Mouse (Mus musculus): ENCODE measurements around the gene Gm28729. TPM values are rescaled to one million over a fixed set of nuclear protein-coding genes. Genes with fewer than 3 reads are reported as not detected.

Gene Gm28729
- total RNA-seq, 2 experiments from 2014 or later: 0.89 to 1.3 TPM

- DNase-seq: no peak
Observed at GRCm38 (mm10) chr9:96461607-96462006, 63.5 kb downstream of the Gm28729 start.

GRCm38 (mm10) chr9:96460117-96460865 is 64.8 kb downstream of the Gm28729 start:
- no peak for DNase-seq

GRCm38 (mm10) chr9:96455618-96456017 is 69.4 kb downstream of the Gm28729 start:
- no peak for DNase-seq

GRCm38 (mm10) chr9:96452956-96453355 is 72.1 kb downstream of the Gm28729 start:
- no peak for DNase-seq

- no peak for DNase-seq
Observed at GRCm38 (mm10) chr9:96450900-96451720, 74.0 kb downstream of the Gm28729 start.

GRCm38 (mm10) chr9:96449514-96449913 is 75.5 kb downstream of the Gm28729 start:
- DNase-seq: no peak

- no peak for DNase-seq
Observed at GRCm38 (mm10) chr9:96445351-96445750, 79.7 kb downstream of the Gm28729 start.

GRCm38 (mm10) chr9:96442081-96442480 is 83.0 kb downstream of the Gm28729 start:
- no peak for DNase-seq

- DNase-seq: peak; percentile 37
Observed at GRCm38 (mm10) chr9:96438334-96438871, 86.7 kb downstream of the Gm28729 start.

GRCm38 (mm10) chr9:96437805-96438333 is 87.2 kb downstream of the Gm28729 start:
- peak; percentile 56 for DNase-seq

- peak; percentile 43 for DNase-seq
Observed at GRCm38 (mm10) chr9:96436901-96437804, 87.9 kb downstream of the Gm28729 start.

Other genes starting within 250 kb of the Gm28729 start
- 10 to 100 TPM; 61.5 to 66.8 TPM for gene Atp1b3, start 160.8 kb downstream of the Gm28729 start, total RNA-seq (2021)
- gene Rnf7, start 46.6 kb downstream of the Gm28729 start, total RNA-seq (2021): 10 to 100 TPM; 75.8 to 85.4 TPM
- 1 to 10 TPM; 4.3 to 9.6 TPM for gene Rasa2, start 106.4 kb upstream of the Gm28729 start, total RNA-seq (2021)
- 10 to 100 TPM; 13.8 to 17.9 TPM for gene Zbtb38, start 227.6 kb upstream of the Gm28729 start, total RNA-seq (2021)

Data from gastrocnemius, postnatal 10 days (tissue).